Mouse (Mus musculus) heart, embryonic 16.5 days (tissue): ENCODE data around the gene Cobl. TPM values are rescaled to one million over a fixed set of nuclear protein-coding genes. Genes with fewer than 3 reads are reported as not detected.
A peak's percentile ranks its signal among the peaks of the same experiment; 100 is the strongest.

Experiments used
- ATAC-seq: fragments of 200-750 bp; cut with Nextera tagmentation; replicated peaks from 2 replicates; pipeline ENCODE4 v1.8.0; 2017; ENCODE audit warnings: moderate number of reproducible peaks; ENCODE audit not compliant: insufficient read depth, low FRiP score; ENCODE audit errors: extremely low read depth
- H3K27ac ChIP-seq: fragments of 300-500 bp; sonication (generic); 2 replicates; pipeline ENCODE4 v1.5.1; 2014; ENCODE audit warnings: mild to moderate bottlenecking, low read length, control low read depth, moderate library complexity
- H3K27me3 ChIP-seq: fragments of 300-500 bp; sonication (generic); 2 replicates; pipeline ENCODE4 v1.6.1; 2014; ENCODE audit warnings: low read length, mixed read lengths; ENCODE audit not compliant: control insufficient read depth, insufficient read depth
- H3K36me3 ChIP-seq: fragments of 300-500 bp; sonication (generic); 2 replicates; pipeline ENCODE4 v1.6.1; 2014; ENCODE audit not compliant: control insufficient read depth, insufficient read depth
- H3K4me1 ChIP-seq: fragments of 300-500 bp; sonication (generic); 2 replicates; pipeline ENCODE4 v1.6.1; 2014; ENCODE audit warnings: low read length, mixed read lengths; ENCODE audit not compliant: control insufficient read depth, insufficient read depth
- H3K4me2 ChIP-seq: fragments of 300-500 bp; sonication (generic); 2 replicates; pipeline ENCODE4 v1.6.1; 2014; ENCODE audit warnings: low read depth, mild to moderate bottlenecking, control low read depth, low read length
- H3K4me3 ChIP-seq: fragments of 300-500 bp; sonication (generic); 2 replicates; pipeline ENCODE4 v1.5.1; 2014; ENCODE audit warnings: mild to moderate bottlenecking, control low read depth, low read length
- H3K9ac ChIP-seq: fragments of 300-500 bp; sonication (generic); 2 replicates; pipeline ENCODE4 v1.6.1; 2014; ENCODE audit warnings: low read length, control low read depth
- H3K9me3 ChIP-seq: fragments of 300-500 bp; sonication (generic); replicated peaks from 2 replicates; pipeline ENCODE4 v1.6.1; 2016; ENCODE audit warnings: low read length; ENCODE audit not compliant: control insufficient read depth
- WGBS: fragments of 180-500 bp; shearing (Covaris S2); extraction: QIAGEN DNeasy Blood & Tissue Kit; methylation state at CpG from one replicate; pipeline ENCODE4 v1.1.7; 2014; 5-methylcytosine and 5-hydroxymethylcytosine counted together
- polyA plus RNA-seq: library from polyadenylated mRNA; unstranded; fragments of >200 nt; fragmentation: Nextera tagmentation; extraction: Ambion mirVana; gene quantifications from 2 replicates; pipeline ENCODE4 v1.2.1, GENCODE M21; 2015

Cobl gene
- polyA plus RNA-seq, 1 experiment from 2014 or later: 45.4 TPM

DNA sequence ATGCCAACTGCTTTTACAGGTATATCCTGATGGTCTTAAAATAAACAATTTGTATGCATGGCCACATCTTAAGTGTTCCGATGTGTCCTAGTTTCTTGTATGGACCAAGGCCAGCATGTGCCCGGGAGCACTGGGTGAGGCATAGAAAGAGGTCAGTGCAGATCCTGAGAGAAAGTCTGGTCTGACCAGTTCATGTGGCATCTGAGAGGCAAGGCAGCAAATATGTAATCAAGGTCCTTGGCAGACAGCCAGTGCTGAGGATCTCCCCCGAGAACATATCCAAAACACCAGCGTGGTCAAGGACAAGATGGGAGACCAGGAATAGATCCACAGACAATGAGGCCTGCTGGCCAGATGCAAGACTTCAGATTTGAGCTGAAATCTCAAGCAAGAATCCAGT is 81.8 kb downstream of the Cobl start:
- H3K9me3 ChIP-seq: no peaks in the 10 kb centered on the region
- no peak overlapping the region for H3K27ac ChIP-seq
- H3K9ac ChIP-seq: no peak overlapping the region
- no peak overlapping the region for H3K4me3 ChIP-seq
- H3K4me2 ChIP-seq: no peak overlapping the region
- 37% methylated on average over 4 of the region's 4 CpGs for WGBS
- no peak; the same call in 1 of the 2 replicates for ATAC-seq
- H3K36me3 ChIP-seq: no peaks in the 10 kb centered on the region
- no peaks in the 10 kb centered on the region for H3K27me3 ChIP-seq
- H3K4me1 ChIP-seq: peaks cover 20% of the 10 kb centered on the region

DNA sequence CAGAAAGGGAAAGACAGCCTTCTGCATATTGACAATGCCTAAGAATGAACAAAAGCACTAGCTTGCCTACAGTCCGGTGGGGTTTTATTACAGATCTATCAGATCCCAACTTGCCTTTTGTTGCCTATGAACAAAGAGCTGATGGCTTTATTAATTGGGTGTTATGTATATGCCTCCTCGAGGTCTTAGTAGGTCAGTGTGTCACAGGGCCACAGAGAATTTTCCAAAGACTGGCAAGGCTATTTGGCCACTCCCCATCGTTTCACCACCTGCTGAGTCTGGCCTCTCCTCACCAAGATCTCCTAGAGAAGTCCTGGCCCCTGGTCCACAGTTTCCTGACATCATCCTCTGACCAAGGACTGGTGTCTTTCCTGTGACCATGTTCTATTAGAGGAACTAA is 83.7 kb downstream of the Cobl start:
- no peak for ATAC-seq
- Histone ChIP-seq H3K4me3 (no peak overlapping the region), H3K36me3 (no peaks in the 10 kb centered on the region), H3K27ac (no peak overlapping the region), H3K9ac (no peak overlapping the region), H3K4me1 (peaks cover 20% of the 10 kb centered on the region), H3K27me3 (no peaks in the 10 kb centered on the region), H3K4me2 (no peak overlapping the region), H3K9me3 (no peaks in the 10 kb centered on the region)
- WGBS: 80% methylated on average over 3 of the region's 3 CpGs

DNA sequence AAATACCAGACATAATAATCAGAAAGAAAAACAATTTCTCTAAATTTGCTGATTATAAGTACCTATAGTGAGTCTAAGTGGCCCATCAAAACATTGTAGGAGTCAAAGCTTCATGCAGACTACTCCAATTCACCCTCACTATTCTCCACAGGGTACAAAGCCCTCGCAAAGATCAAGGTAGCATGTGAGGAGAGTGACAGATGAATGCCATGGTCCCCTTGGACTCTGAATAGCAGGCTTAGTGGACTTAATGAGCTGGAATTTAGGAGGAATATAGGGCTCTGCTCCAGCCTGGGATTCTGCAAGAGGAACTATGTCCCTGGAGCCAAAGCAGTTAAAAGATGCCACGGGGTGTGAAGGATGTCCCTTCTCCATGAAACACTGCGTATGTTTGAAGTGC is 88.1 kb downstream of the Cobl start:
- no peak for ATAC-seq
- H3K27ac ChIP-seq: no peak overlapping the region
- H3K36me3 ChIP-seq: no peaks in the 10 kb centered on the region
- no peak overlapping the region for H3K4me2 ChIP-seq
- H3K9ac ChIP-seq: no peak overlapping the region
- no peaks in the 10 kb centered on the region for H3K9me3 ChIP-seq
- H3K4me1 ChIP-seq: no peaks in the 10 kb centered on the region
- no peaks in the 10 kb centered on the region for H3K27me3 ChIP-seq
- no peak overlapping the region for H3K4me3 ChIP-seq
- WGBS: 76% methylated on average over 3 of the region's 3 CpGs

DNA sequence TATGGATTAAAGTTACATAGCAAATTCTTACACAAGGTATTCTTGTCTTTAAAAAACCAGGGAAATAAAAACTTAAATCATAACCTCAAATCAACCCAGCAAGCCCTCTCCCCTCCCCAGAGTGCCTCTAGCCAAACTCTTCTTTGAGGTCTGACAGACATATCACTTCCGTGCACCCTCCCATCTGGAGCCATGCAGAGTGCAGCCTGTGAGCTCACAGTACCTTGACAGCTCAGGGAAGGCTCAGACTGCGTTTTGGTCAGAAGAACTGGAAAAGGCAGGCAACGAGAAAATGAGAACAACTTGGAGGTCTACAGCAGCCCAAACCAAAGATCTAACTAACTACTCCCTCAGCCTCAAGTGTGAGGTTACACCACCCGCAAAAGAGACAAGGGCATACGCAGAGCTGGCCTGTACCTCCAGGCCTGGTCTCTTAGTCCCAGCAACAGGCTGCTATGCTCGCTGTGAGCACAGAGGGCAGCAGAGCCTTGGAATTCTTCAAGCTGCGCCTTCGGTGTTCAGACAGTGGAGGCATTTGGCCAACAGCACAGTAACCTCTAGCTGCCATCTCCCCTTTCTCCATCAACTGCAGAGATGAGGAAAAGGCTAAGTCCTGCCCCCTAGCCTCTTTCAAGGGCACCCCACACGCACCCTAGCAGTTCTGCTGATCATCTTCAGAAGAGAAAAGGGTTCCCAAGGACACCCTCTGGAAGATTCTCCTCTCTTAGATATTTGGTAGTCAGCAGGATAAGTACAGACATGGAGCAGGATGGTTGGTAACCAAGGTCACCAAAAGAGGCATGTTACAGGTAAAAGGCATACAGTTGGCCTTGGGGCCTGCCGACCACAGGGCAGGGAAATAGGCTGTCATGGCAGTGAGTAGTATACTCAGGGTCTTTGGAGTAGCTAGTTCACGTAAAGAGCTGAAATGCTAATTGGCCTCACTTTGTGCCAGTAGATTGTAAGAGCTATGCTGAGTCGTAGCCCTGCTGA is 91.4 kb downstream of the Cobl start:
- Histone ChIP-seq H3K4me2 (no peak overlapping the region), H3K27ac (no peak overlapping the region), H3K4me1 (no peaks in the 10 kb centered on the region), H3K27me3 (no peaks in the 10 kb centered on the region), H3K9me3 (no peaks in the 10 kb centered on the region), H3K9ac (no peak overlapping the region), H3K36me3 (no peaks in the 10 kb centered on the region), H3K4me3 (no peak overlapping the region)
- peak; percentile 93 for ATAC-seq
- 32% methylated on average over 12 of the region's 12 CpGs for WGBS

DNA sequence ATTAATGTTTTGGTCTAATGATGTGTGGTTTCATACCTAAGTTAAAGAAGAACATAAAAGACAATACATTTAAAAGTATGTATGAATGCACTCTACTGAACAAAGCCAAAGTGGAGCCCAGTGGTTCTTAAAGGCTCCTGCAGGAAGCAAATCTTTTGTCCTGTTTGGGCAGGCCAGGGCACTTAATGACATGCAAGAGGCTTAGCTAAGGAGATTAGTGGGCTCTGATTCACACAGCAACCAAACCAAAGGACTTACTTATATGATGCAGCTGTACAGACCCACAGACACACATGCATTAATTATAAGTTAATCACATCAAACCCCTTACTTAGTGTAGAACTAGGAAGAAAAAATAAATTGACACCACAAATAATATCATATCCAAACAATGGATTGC is 93.8 kb downstream of the Cobl start:
- Histone ChIP-seq H3K9ac (no peak overlapping the region), H3K27ac (no peak overlapping the region), H3K4me2 (no peak overlapping the region), H3K4me3 (no peak overlapping the region), H3K9me3 (no peaks in the 10 kb centered on the region), H3K4me1 (no peaks in the 10 kb centered on the region), H3K27me3 (no peaks in the 10 kb centered on the region), H3K36me3 (no peaks in the 10 kb centered on the region)
- ATAC-seq: no peak

DNA sequence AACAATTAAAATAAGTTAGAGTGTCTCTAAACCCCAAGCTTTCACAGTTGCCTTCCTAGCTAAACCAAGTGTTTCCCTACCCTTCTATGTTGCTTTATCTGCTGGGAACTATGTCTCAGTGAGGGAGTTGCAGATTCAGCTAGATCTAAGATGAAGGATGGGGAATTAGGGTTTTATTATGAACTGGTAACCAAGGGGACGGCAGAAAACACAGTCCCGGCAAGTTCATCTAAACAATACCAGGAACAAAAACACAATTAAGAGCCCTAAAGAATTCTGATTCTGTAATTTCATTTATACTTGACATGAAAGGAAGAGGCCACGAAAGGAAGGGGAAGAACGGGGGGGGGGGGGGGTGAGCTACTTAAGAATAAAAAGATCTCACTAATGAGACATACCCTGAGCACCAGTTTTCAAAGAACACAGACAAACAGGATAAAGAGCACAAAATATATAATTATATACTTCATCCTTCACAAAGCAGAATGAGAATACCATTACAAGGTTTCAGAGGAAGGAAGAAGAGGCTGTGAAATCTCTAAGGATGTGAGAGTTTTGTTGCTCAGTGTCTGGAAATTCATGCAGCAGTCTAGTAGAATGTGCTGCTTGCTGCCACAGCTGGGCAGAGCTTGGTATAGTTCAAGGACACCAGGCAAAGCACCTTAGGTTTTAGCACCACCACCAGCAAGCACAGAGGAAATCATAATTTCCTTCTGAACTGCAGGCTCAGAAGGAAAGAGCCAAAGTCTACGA is 97.2 kb downstream of the Cobl start:
- Histone ChIP-seq H3K4me3 (no peak overlapping the region), H3K9me3 (no peaks in the 10 kb centered on the region), H3K27me3 (no peaks in the 10 kb centered on the region), H3K27ac (no peak overlapping the region), H3K9ac (no peak overlapping the region), H3K4me1 (no peaks in the 10 kb centered on the region), H3K36me3 (no peaks in the 10 kb centered on the region), H3K4me2 (no peak overlapping the region)
- 71% methylated on average over 5 of the region's 5 CpGs for WGBS
- ATAC-seq: no peak

DNA sequence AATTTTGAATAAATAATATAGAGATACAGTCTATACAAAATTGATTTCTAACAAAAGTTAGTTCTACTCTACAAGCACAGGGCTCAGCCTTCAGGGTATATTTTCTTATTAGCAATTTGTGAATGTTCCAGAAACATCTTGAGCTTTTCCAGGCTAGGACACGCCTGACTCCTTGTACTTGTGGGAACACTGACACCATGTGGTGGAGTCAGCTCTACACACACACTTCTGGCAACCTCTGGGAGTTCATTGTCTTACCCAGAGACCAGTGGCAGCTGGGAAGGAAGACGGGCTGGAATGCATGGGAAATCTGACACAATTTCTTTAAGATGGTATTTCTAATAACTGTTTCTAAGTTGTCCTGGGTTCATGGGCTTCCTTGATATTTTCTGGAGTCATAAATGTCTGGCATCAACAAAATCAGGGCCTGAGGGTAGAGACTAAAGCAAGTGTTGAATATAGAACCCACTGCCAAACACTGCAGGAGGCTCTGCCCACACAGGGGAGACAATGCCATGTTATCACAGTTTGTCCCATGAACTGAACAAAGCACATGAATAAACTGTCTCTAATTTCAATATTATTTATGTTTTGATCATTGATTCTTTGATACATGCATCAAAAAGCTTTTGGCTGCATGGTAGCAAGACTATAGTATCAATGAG is 105.3 kb downstream of the Cobl start:
- H3K4me2 ChIP-seq: no peak overlapping the region
- WGBS: 17% methylated on average over 2 of the region's 2 CpGs
- no peak overlapping the region for H3K27ac ChIP-seq
- ATAC-seq: peak; percentile 90
- no peak overlapping the region for H3K4me3 ChIP-seq
- H3K9ac ChIP-seq: no peak overlapping the region
- no peaks in the 10 kb centered on the region for H3K36me3 ChIP-seq
- no peaks in the 10 kb centered on the region for H3K9me3 ChIP-seq
- peaks cover 15% of the 10 kb centered on the region for H3K4me1 ChIP-seq
- H3K27me3 ChIP-seq: no peaks in the 10 kb centered on the region

DNA sequence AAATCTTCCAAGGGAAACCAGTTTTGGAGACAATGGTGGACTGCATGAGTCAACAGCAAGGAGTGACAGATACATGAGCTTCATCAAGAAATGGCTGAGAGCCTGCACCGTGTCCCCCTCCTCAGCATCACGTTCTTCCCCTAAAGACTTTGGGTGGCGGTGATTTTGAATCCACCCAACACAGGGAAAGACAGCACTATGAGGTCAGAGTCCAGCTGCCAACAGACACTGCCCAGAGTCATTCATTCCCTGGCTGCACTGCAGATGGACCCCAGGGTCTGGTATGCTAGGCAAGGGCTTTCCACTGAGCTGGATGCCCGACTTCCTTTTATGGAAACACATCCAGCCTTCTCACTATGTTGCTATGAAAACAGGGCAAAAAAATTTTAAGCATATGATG is 106.2 kb downstream of the Cobl start:
- no peak overlapping the region; the same call in 1 of the 2 replicates for H3K27ac ChIP-seq
- ATAC-seq: peak; percentile 39; the same call in 1 of the 2 replicates

More for the DNA sequence above, 106.2 kb downstream of the Cobl start:
- 44% methylated on average over 4 of the region's 4 CpGs for WGBS
- Histone ChIP-seq H3K4me1 (peaks cover 15% of the 10 kb centered on the region), H3K9ac (no peak overlapping the region), H3K36me3 (no peaks in the 10 kb centered on the region), H3K27me3 (no peaks in the 10 kb centered on the region), H3K9me3 (no peaks in the 10 kb centered on the region), H3K4me3 (no peak overlapping the region), H3K4me2 (no peak overlapping the region)
